In the genomic region with DNA sequence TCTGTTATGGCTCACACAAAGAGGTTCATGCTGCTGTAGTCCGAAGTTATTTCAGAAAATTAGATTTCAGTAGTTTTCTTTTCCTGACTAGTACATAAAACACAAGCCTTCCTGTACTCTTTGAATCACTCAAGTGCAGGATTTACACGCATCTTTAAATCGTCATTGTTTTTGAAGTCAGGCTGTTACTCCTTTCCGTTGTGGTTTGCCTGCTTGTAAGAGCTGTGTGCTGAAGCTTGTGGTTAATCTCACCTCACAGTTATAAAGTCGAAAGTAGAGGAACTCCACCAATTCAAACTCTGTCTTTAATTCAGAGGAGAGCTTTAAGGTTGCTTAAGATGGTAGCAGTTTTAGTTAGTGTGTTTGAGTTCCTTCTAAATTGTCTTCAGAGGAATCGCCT, we compare ENCODE assay signal across 8 mouse cellular contexts.
DNase-seq lines count a peak whose midpoint lies in the region; ATAC-seq and TF ChIP-seq lines count a peak whose summit lies in the region.

No protein-coding gene starts in this region.

- peak overlapping the region; percentile 83 for H3K4me2 ChIP-seq in lung, embryonic 14.5 days
- H3K4me2 ChIP-seq in intestine, embryonic 15.5 days (replicated peaks), result peak overlapping the region; percentile 81
- H3K4me2 ChIP-seq in midbrain, embryonic 16.5 days (ENCODE audit: low read length), result peak overlapping the region; percentile 96

- peak overlapping the region; percentile 63 for H3K4me3 ChIP-seq in lung, embryonic 14.5 days (ENCODE audit: low read depth, low read length)
- peak overlapping the region; percentile 75 for H3K4me3 ChIP-seq in embryonic facial prominence, embryonic 10.5 days
- peak overlapping the region; percentile 60 for H3K4me3 ChIP-seq in intestine, embryonic 15.5 days (replicated peaks)
- H3K4me3 ChIP-seq in midbrain, embryonic 16.5 days (ENCODE audit: low read depth, low read length), result peak overlapping the region; percentile 58; the same call in 1 of the 2 replicates

- ATAC-seq in lung, embryonic 14.5 days (ENCODE audit: insufficient read depth), result no peak
- ATAC-seq in intestine, embryonic 15.5 days, result no peak
- ATAC-seq in midbrain, embryonic 16.5 days, result no peak

- H3K27me3 ChIP-seq in lung, embryonic 14.5 days (ENCODE audit: insufficient read depth, low read length), result no peaks in the 10 kb centered on the region
- peaks cover 16% of the 10 kb centered on the region for H3K27me3 ChIP-seq in embryonic facial prominence, embryonic 10.5 days (replicated peaks; ENCODE audit: low read depth, poor library complexity, severe bottlenecking)
- no peaks in the 10 kb centered on the region for H3K27me3 ChIP-seq in intestine, embryonic 15.5 days (replicated peaks)
- H3K27me3 ChIP-seq in midbrain, embryonic 16.5 days (ENCODE audit: control insufficient read depth, insufficient read depth, low read depth, low read length), result no peaks in the 10 kb centered on the region; the same call in 1 of the 2 replicates

- H3K27ac ChIP-seq in lung, embryonic 14.5 days (ENCODE audit: low read depth), result no peak overlapping the region
- no peak overlapping the region for H3K27ac ChIP-seq in embryonic facial prominence, embryonic 10.5 days (replicated peaks)
- no peak overlapping the region for H3K27ac ChIP-seq in intestine, embryonic 15.5 days
- H3K27ac ChIP-seq in midbrain, embryonic 16.5 days (ENCODE audit: low read length), result no peak overlapping the region

- WGBS in lung, embryonic 14.5 days, result 36% methylated on average over 6 of the region's 6 CpGs
- 31% methylated on average over 6 of the region's 6 CpGs for WGBS in embryonic facial prominence, embryonic 10.5 days
- 36% methylated on average over 6 of the region's 6 CpGs for WGBS in intestine, embryonic 15.5 days
- WGBS in midbrain, embryonic 16.5 days, result 34% methylated on average over 6 of the region's 6 CpGs

- H3K4me1 ChIP-seq in lung, embryonic 14.5 days (ENCODE audit: insufficient read depth), result no peaks in the 10 kb centered on the region
- H3K4me1 ChIP-seq in embryonic facial prominence, embryonic 10.5 days, result peaks cover 15% of the 10 kb centered on the region
- no peaks in the 10 kb centered on the region for H3K4me1 ChIP-seq in intestine, embryonic 15.5 days (replicated peaks)
- peaks cover 12% of the 10 kb centered on the region for H3K4me1 ChIP-seq in midbrain, embryonic 16.5 days (ENCODE audit: control insufficient read depth, insufficient read depth, low read length)

- no peak for TF ChIP-seq CTCF in lung, embryonic 14.5 days (IDR thresholded peaks at IDR 0.05; ENCODE audit: low read depth)

- H3K36me3 ChIP-seq in lung, embryonic 14.5 days (ENCODE audit: insufficient read depth), result no peaks in the 10 kb centered on the region
- H3K36me3 ChIP-seq in embryonic facial prominence, embryonic 10.5 days (replicated peaks), result no peaks in the 10 kb centered on the region
- no peaks in the 10 kb centered on the region for H3K36me3 ChIP-seq in intestine, embryonic 15.5 days
- H3K36me3 ChIP-seq in midbrain, embryonic 16.5 days (ENCODE audit: control insufficient read depth, insufficient read depth, low read length), result no peaks in the 10 kb centered on the region

- peak overlapping the region; percentile 59 for H3K9ac ChIP-seq in lung, embryonic 14.5 days
- peak overlapping the region; percentile 61 for H3K9ac ChIP-seq in intestine, embryonic 15.5 days
- H3K9ac ChIP-seq in midbrain, embryonic 16.5 days (ENCODE audit: low read depth, low read length), result no peak overlapping the region

- DNase-seq in lung, embryonic 14.5 days, result no peak
- no peak for DNase-seq in lung, postnatal 10 days
- DNase-seq in embryonic facial prominence, embryonic 10.5 days (ENCODE audit: low spot score), result no peak
- no peak for DNase-seq in right cerebral cortex, adult 2 months (ENCODE audit: low spot score in 2 of 2)
- DNase-seq in cerebellum, postnatal 10 days, result no peak
- DNase-seq in frontal cortex, adult 2 months (ENCODE audit: extremely low spot score in 1 of 2, low spot score in 1 of 2), result no peak

- H3K9me3 ChIP-seq in lung, embryonic 14.5 days (ENCODE audit: low read depth, low read length), result no peaks in the 10 kb centered on the region
- no peaks in the 10 kb centered on the region for H3K9me3 ChIP-seq in embryonic facial prominence, embryonic 10.5 days
- no peaks in the 10 kb centered on the region for H3K9me3 ChIP-seq in intestine, embryonic 15.5 days
- no peaks in the 10 kb centered on the region for H3K9me3 ChIP-seq in midbrain, embryonic 16.5 days (replicated peaks; ENCODE audit: control insufficient read depth, low read length, poor library complexity, severe bottlenecking)
